In genomic region chr6:30336912-30337311, GRCm38 (mm10) we compare ENCODE assay signal across 9 mouse cellular contexts. TPM values are rescaled to one million over a fixed set of nuclear protein-coding genes. Genes with fewer than 3 reads are reported as not detected.
DNase-seq lines count a peak whose midpoint lies in the region; ATAC-seq lines count a peak whose summit lies in the region.
"Had no signal": no experiment of that assay in that cellular context is flagged by ENCODE, and none has a peak within 500 bp of the region (broad histone marks: within the 10 kb centered on the region; RNA-seq: fewer than 3 reads in every experiment).

No protein-coding gene starts in this region.

- WGBS in heart, embryonic 13.5 days = 5% methylated on average over 5 of the region's 5 CpGs
- WGBS in stomach, embryonic 15.5 days = 10% methylated on average over 5 of the region's 5 CpGs

- peak overlapping the region; percentile 68 for H3K27ac ChIP-seq in heart, embryonic 13.5 days (replicated peaks)
- H3K27ac ChIP-seq in stomach, embryonic 15.5 days = peak overlapping the region; percentile 19; the same call in 1 of the 2 replicates
- H3K27ac ChIP-seq: hindbrain, embryonic 15.5 days had no signal

- peak overlapping the region; percentile 14; the same call in 1 of the 2 replicates for H3K4me3 ChIP-seq in heart, embryonic 13.5 days
- 0 out of 2 replicates have a peak overlapping the region, but pooled peaks have one; percentile 7 for H3K4me3 ChIP-seq in stomach, embryonic 15.5 days (replicated peaks)
- H3K4me3 ChIP-seq: hindbrain, embryonic 15.5 days had no signal

- peak overlapping the region; percentile 16; the same call in 1 of the 2 replicates for H3K9ac ChIP-seq in heart, embryonic 13.5 days
- no peak overlapping the region for H3K9ac ChIP-seq in stomach, embryonic 15.5 days
- H3K9ac ChIP-seq: hindbrain, embryonic 15.5 days had no signal

- peak; percentile 38 for DNase-seq in left cerebral cortex, adult 11 months (ENCODE audit: low spot score)
- DNase-seq in left cerebral cortex, adult 8-10 months (ENCODE audit: low spot score in 2 of 2) = no peak
- DNase-seq in adrenal gland, postnatal 14 days = peak; percentile 78
- DNase-seq in kidney, postnatal 14 days = peak; percentile 89
- peak; percentile 94 for DNase-seq in lung, postnatal 36 days
- no peak for DNase-seq in testis, postnatal 10 days (ENCODE audit: low spot score)

- peaks cover 31% of the 10 kb centered on the region for H3K4me1 ChIP-seq in heart, embryonic 13.5 days
- no peaks in the 10 kb centered on the region; the same call in 1 of the 2 replicates for H3K4me1 ChIP-seq in stomach, embryonic 15.5 days
- H3K4me1 ChIP-seq: hindbrain, embryonic 15.5 days had no signal

- no peaks in the 10 kb centered on the region for H3K9me3 ChIP-seq in heart, embryonic 13.5 days
- H3K9me3 ChIP-seq in stomach, embryonic 15.5 days = no peaks in the 10 kb centered on the region
- H3K9me3 ChIP-seq: hindbrain, embryonic 15.5 days had no signal

- H3K36me3 ChIP-seq in heart, embryonic 13.5 days = no peaks in the 10 kb centered on the region
- no peaks in the 10 kb centered on the region for H3K36me3 ChIP-seq in stomach, embryonic 15.5 days
- H3K36me3 ChIP-seq: hindbrain, embryonic 15.5 days had no signal

- peak overlapping the region; percentile 54 for H3K4me2 ChIP-seq in heart, embryonic 13.5 days
- peak overlapping the region; percentile 35 for H3K4me2 ChIP-seq in stomach, embryonic 15.5 days
- H3K4me2 ChIP-seq: hindbrain, embryonic 15.5 days had no signal

- H3K27me3 ChIP-seq in heart, embryonic 13.5 days (replicated peaks) = no peaks in the 10 kb centered on the region
- H3K27me3 ChIP-seq in stomach, embryonic 15.5 days (replicated peaks) = no peaks in the 10 kb centered on the region
- H3K27me3 ChIP-seq: hindbrain, embryonic 15.5 days had no signal

- ATAC-seq in heart, embryonic 13.5 days (ENCODE audit: extremely low read depth, insufficient number of reproducible peaks, low FRiP score, low TSS enrichment) = no peak
- peak; percentile 45 for ATAC-seq in stomach, embryonic 15.5 days (ENCODE audit: insufficient read depth, low FRiP score, low read depth)

RNA-seq across cellular contexts. Expression of gene Ube2h, which starts 32.6 kb away (rescaled TPM):
- 10 to 100 TPM; 85.2 to 87.7 (median 87.5) TPM for total RNA-seq in left cerebral cortex, adult 8-10 months (2022)
- total RNA-seq in adrenal gland, postnatal 14 days (2021) = 116 and 124 TPM in 2 replicates
- polyA plus RNA-seq in heart, embryonic 13.5 days (2015; fragmentation: Nextera tagmentation; extraction: Ambion mirVana) = 46.6 and 49.8 TPM in 2 replicates
- 41.9 and 44.0 TPM in 2 replicates for polyA plus RNA-seq in stomach, embryonic 15.5 days (2015; fragmentation: Nextera tagmentation; extraction: Ambion mirVana)

RNA-seq across cellular contexts. Expression of gene Zc3hc1, which starts 53.9 kb away (rescaled TPM):
- 10 to 100 TPM; 25.5 to 30.3 (median 26.7) TPM for total RNA-seq in left cerebral cortex, adult 8-10 months (2022)
- 16.4 and 22.4 TPM in 2 replicates for total RNA-seq in adrenal gland, postnatal 14 days (2021)
- 44.2 and 46.0 TPM in 2 replicates for polyA plus RNA-seq in heart, embryonic 13.5 days (2015; fragmentation: Nextera tagmentation; extraction: Ambion mirVana)
- polyA plus RNA-seq in stomach, embryonic 15.5 days (2015; fragmentation: Nextera tagmentation; extraction: Ambion mirVana) = 40.2 and 43.5 TPM in 2 replicates

Comparison
In these comparisons a context has a peak if more than half of its experiments do, and no peak if none do; other contexts are left out.
1. DNase-seq: peak in left cerebral cortex, adult 11 months (single experiment), adrenal gland, postnatal 14 days (single experiment), kidney, postnatal 14 days (single experiment) and lung, postnatal 36 days (single experiment); none in left cerebral cortex, adult 8-10 months (0 of 2) and testis, postnatal 10 days (single experiment).